Mouse (Mus musculus) heart, adult 18-20 months (tissue): ENCODE results near the gene AC124108.1. TPM values are rescaled to one million over a fixed set of nuclear protein-coding genes. Genes with fewer than 3 reads are reported as not detected.
"Not testable (repeated sequence)": the region's sequence is repeated elsewhere in the genome, so short reads cannot be mapped to it uniquely, and the experiment has no call there.

Experiments used
- DNase-seq, 2 experiments: peaks; one replicate each; pipeline ENCODE4 v3.0.0; 2021 to 2022; ENCODE audit warnings: mixed read lengths in 1 of 2
- long read RNA-seq, 2 experiments: library from polyadenylated mRNA; stranded (forward); transcript quantifications; one replicate each; pipeline ENCODE4 v2.0.0; 2021
- total RNA-seq, 2 experiments: library from RNA; stranded (reverse); gene quantifications; 2 replicates each; pipeline ENCODE4 v1.2.3; 2021

The AC124108.1 gene
- total RNA-seq: under 1 TPM in 1 of 2 experiments, not detected in 1; 0.10 TPM
- long read RNA-seq, experiment 1: 0 reads
- long read RNA-seq, experiment 2: 0 reads

DNA sequence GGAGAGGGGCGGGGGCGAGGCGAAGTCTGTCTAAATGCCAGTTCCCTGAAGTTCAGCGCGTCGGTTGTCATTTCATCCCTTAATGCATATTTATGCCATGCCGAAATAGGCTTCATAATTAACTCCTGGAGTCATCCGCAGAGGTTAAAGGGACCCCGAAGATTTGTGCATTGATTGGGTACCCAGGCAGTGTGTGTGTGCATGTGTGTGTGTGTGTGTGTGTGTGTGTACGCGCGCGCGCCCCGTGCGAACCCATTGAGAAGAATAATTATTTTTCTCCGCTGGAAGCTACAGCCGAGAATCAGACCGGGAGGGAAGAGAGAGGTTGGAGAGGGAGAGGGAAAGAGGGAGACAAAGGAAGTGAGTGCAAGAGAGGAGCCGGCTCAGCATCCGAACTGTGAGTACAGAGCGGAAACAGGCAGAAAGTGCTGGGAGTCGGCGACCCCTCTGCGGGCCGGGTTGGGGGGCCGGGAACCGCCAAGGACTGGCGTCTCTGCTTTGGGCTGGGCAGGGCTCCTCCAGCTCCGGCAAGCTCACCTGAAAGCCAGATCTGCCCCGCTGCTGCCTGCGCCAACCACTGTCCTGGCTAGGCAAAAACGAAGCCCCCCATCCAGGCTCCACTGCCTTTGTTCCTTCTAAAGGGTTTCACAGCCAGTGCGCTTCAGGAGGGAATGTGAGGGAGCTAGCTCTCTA lies at the start of gene AC124108.1, which contains the start of gene Lemd1:
Gene AC124108.1, plus strand, starts transcription at position 365 of the 693 bp plus-strand sequence.
Gene Lemd1, plus strand, starts transcription at position 339 of the 693 bp plus-strand sequence.
- no peak for DNase-seq

DNA sequence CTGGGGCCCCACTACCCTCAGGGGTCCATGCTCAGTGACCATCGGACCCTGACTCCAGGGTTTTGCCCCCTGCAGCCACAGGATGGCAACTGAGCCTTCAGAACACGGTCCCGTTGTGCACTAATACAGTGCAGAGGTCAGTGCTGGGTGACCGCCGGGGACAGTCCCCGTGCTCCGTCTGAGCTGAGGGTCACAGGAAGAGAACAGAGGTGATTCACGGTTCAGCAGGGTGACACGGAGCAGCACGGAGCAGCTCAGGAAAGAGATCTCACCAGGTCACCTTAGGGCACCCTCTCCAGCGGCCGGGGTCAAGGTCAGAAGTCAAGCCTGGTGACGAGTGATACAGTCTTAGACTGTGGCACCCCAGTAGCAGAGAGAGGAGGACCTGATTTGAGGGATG lies 49.5 kb upstream of the AC124108.1 start:
- no peak for DNase-seq

DNA sequence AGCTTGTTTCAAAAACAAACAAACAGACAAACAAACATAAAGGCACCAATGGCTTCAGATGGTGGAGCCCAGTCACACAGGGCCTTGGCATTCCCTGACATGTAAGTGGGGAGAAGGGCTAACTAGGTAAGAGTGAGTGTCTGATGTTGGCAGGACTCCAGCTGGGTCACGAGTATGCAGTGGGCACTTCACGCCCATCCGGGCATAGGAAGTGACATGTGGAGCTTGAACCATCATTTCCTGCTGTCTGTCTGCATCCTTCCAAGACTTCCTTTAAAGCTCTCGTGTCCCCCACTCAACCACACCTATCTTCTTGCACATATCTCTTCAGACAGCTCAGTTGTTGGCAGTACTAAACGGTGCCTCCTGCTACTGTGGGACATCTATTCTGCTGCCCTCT lies 48.2 kb upstream of the AC124108.1 start:
- no peak for DNase-seq

DNA sequence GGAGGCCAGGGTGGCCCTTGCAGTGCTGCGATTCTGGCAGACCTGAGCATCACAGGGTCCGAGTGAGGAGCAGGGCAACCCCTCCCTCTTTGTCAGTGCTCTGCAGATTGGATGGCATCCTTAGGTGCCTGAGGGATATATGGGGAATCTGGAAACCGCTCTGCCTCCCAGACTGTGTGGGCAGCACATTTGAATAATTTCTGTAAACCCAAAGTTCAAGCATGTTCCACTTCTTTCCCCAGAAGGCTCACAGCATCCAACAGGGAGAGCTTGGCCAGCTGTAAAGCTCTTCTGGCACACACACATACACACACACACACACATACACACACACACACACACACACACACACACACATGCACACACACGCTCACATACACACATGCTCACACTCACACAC lies 47.5 kb upstream of the AC124108.1 start:
- no peak for DNase-seq

DNA sequence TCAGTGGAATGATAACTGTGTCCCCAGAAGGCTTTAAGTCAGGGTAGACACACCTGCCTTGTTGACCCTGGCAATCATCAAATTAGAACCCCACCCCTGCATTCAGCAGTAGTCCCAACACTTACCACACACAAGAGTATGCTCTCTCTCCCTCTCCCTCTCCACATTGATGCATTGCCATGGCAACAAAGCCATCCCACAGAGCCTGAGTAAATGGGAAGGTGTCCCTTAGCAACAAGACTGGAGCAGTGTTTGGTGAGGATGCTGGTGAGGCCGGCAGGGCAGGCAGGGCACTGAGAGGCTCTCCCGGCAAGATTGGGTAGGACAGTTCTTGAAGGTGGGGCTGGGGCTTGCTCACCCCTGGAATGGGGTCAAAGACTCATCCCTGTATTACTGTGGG lies 47.0 kb upstream of the AC124108.1 start:
- DNase-seq: no peak

DNA sequence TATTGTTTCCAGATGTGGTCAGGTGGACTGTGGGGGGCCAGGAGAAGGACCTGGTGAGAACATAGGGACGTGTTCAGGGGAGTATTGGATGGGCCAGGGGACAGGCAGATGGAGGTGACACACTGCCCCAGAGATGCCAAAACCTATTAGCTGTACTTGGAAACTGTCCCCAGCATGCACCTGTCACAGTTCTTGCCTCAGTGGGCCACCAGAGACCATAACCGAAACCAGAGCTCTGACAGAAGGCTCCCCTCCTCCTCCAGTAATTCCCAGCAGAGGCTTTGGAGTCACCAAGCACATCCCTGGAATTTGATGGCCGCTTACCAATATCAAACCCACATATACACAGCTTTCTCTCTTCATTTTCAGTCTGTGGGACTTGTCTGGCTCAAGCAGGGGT lies 46.4 kb upstream of the AC124108.1 start:
- DNase-seq: no peak

DNA sequence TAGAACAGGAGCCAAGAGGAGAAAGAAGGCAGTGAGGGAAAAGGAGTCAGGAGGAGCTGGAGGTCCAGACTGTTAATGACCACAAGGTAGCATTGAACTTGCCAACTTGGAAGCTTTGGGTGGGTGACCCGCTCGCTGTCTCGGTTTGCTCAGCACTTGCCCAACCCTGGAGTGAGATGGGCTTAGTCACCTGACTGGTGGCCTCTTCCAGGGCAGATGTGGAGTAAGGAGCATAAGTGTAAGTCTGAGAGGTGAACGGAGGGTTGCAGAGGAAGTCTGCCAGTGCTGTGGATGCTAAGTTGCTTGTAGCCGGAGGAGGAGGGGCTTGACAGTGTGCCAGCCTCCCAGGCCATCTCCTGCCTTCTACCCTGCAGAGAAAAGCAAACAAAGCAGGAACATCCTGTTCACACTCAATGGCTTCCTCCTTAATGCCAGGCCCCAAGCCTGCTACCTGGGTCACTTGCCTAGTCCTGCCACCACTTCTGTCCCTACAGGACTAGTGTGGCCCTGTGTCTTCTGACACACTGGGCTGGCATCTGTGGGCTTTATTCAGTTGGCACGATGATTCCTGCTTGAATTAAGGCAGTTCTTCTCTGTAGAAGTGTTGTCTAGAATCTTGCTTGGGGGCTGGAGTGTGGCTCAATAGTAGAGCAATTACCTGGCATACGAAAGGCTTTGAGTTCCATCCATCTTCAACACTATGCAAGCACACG lies 45.1 kb upstream of the AC124108.1 start:
- no peak for DNase-seq

DNA sequence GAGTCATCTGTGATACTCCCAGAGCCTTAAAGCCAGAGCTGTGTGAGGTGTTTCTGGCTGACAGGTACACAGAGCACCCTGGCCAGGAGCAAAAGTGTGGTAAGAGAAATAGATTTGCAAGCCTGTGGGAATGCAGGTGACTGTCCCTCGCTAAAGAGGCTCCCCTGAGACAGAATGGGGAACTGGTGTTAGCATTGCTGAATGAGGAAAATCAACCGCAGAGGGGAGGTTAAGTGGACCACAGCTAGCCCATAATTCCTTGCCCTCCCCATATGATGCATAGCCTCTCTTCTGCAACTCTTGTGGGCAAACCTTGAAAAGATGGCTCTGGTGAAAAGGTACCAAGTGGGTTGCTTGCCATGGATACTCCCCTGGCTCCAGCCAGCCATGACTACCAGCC lies 41.8 kb upstream of the AC124108.1 start:
- no peak for DNase-seq

DNA sequence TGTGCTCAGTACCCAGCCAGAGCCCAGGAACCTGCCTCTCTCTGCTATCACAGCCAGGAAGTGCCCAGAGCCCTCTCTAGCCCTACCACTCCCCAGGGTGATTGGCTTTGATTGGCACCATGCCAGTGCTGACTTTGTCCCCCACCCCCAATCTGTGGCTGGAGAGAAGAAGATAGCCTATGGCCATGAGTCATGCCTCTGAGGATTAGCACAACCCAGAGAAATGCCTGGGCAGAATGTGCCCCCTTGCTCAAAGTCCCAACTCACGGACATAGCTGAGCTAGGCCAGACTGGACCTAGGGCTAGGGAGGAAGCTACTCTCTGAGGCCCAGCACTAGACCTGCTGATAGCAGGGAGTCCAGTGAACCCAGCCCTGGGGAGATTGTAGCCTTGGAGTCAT lies 41.1 kb upstream of the AC124108.1 start:
- no peak for DNase-seq

DNA sequence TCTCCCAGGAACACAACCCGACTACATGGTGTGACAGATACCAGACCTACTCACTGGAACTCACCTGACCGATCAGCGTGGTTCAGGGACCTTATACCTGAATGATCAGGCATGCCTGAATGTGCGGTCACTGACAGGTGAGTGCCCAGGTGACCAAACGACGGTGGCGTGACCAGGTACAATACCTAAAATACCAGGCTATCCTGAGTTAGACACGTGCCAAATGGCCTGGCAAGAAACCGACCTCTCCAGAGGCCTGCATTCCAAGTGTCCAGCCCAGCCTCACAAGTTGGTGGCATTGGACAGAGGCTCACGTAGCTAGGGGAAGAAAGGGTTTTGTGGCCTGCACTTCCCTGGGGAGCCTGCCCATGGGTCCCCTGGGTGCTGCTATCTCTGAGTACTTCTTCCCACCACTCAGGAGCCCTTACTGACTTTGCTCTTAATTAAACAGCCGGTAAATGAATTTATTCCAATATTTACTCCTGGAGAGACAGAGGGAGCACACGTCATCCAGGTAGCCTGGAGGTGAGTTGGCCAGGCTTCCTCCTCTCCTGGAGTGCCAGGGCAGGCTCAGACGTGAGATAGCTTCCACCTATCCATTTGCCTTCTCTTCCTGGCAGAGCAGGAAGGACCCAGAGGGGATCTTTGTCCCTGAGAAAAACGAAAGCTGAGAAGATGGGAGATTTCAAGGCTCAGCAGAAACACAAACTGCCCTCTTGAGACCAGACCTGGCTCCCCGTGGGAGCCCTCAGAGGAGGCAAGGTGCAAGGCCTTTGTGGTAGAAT lies 40.2 kb upstream of the AC124108.1 start:
- no peak for DNase-seq

DNA sequence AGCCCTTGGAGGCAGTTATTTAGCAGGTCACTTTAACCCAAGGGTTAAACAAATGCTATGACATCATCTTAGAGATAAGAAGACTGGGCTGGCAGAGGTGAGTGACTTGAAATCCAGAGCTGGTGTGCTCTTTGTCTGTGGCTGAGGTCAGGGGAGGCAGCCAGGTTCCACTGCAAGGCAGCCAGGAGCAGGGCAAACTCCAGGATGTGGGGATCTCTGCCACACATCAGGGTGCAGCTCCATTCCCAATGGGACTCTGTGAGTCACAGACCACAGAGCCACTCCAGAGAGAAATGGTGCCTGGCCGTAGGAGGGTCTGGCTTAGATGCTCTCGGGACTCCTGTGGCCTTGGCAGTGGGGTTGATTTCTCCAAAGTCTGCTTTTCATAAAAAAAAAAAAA lies 39.3 kb upstream of the AC124108.1 start:
- no peak for DNase-seq

DNA sequence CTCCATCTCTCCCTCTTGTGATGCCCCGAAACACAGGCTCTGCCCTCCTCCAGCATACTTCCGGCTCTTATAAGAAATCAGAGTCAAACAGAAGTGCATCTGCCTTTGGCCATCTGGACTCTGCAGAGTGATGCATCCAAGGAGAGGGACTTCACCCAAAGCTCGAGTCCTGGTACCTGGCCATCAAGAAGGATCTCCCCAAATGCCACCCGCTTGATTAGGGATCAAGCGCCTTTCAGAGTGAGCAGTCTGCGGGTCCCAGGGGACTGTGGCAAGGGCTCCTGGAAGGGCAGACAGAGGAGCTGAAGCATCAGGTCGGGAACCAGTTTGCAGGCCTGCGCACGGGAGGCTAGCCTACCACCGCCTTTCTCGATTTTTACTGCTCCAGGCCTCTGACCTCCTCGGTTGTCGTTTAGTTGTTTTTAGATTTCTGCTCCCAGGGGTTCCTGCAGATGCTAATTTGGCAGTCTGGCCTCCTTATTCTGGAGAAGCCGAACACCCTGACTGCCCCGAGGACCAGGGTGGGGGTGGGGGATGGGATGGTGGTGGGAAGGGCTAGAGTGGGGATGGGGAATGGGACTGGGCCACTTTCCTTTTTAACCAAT lies 38.1 kb upstream of the AC124108.1 start:
- peak in 1 of 2 experiments; percentile 37 for DNase-seq

DNA sequence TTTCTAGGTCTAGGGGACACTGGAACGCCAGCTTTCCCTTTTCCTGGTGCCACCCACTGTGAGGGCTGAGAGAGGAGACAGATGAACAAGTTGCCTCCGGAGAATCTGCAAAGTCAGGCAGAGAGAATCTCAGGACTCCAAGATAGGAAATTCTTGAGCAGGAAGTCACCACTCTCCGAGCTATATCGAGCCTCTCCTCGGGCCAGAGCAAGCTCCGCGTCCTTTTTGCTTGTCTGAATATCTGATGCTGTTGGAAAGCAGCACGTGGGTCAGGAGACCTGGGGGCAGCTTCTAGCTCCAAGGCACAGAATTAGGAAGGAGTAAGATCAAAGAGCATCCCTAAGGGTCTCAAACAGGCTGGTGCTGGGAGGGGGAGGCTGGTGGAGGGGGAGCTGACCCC lies 37.6 kb upstream of the AC124108.1 start:
- DNase-seq: peak in 1 of 2 experiments; percentile 31

DNA sequence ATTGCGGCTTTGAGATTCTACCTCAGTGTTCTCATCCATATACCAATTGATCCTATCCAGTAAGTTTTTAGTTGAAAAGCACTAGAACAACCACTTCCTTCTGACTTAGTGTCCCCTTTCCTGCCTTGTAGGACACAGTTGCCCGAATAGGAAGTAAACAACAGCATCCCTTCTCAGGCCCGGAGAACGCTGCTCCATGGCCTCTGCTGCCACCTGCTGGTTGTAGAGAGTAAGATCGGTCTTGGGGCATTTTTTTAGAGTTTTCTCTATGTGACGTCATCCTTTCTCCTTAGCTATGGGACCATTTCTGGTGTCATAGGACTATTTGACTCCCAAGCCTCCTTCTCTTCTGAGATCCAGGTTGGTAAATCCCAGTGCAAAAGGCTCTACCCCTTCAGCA lies 35.5 kb upstream of the AC124108.1 start:
- peak; percentile 84 to 89 for DNase-seq

DNA sequence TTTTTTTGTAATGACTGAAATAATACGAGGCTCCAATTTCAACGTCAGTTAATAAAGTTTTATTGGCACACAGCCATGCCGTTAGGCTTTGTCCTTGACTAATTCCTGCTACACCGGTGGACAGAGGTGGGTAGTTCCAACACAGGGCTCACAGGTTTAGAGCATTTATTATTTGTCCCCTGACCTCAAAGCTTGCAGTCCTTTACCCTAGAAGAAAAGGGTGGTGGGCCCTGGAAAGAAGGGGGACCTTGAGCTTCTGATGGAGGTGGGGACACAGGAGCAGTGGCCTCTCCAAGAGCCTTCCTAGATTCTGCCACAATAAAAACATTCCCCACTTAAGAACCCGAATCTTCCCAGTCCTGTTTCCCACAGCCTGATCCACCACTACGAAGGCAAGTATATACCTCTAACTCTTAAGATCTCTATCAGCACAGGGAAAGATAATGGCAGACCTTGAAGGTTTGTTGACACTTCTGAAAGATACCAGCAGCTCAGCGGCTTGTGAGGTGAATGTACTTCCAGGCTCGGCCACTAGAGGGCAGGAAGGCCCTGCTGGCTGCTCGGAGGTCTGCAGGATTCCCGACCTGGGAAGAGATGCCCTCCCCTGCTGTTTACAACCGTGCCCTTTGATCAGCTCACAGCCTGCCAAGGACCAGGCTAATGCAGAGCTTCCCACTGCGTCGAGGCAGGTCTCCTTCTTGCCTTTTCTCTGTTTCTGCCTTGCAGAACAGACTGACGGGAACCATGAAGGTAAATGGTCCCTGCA lies 34.1 kb upstream of the AC124108.1 start:
- DNase-seq: peak; percentile 76 to 93

DNA sequence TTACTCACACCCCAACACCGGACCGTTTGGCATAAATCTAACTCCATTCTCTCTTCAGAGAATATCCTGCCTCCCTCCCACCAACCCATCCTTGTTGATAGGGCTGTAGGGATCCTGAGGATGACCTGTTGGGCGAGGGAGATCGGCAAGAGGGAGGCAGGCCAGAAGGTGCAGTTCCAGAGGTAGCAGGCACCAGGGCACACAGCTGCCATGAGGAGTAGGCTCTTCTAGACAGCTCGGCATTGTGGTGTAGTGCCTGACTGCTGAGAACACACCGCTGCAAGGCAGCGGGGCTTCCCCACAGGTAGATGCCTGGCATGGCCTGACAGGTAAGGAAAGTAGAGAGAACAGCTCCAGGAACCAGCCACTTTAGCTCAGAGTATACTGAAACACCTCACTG lies 33.4 kb upstream of the AC124108.1 start:
- no peak for DNase-seq

DNA sequence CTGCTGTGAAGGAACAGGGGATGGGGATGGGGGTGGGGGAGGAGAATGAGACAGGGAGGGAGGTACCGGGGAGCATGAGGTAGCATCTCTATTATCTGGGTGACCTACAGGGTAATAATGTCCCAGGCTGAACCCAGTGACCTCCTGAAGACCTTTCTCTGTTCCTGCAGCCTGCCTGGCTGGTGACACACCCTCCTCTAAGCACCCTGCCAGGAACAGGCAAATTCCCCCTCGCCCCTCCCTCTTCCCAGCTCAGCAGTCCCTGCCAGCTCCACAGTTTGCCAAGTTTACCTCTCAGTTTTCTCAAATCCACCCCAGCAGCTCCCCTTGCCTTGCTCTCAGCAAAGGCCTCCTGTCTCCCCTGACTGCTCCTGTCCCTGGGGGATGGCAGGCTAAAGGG lies 32.5 kb upstream of the AC124108.1 start:
- DNase-seq: peak; percentile 54 to 62

DNA sequence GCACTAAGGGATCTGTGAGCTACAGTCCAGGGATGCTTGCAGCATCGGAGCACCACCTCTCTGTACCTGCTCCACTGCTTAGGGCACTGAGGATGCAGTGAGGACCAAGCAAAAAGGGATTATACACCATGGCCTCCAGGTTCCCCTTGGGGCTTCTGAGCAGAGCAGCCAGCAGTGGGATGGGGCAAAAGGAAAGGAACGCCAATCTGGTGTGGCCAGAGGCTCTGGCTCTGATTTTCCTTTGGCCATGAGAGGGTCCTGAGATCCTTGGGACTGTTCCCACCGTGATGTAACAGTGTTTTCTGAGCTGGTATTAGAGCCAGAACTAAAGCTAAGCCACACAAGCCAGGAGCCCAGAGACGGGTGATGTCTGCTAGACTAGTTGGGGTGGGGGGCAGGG lies 31.6 kb upstream of the AC124108.1 start:
- no peak for DNase-seq

DNA sequence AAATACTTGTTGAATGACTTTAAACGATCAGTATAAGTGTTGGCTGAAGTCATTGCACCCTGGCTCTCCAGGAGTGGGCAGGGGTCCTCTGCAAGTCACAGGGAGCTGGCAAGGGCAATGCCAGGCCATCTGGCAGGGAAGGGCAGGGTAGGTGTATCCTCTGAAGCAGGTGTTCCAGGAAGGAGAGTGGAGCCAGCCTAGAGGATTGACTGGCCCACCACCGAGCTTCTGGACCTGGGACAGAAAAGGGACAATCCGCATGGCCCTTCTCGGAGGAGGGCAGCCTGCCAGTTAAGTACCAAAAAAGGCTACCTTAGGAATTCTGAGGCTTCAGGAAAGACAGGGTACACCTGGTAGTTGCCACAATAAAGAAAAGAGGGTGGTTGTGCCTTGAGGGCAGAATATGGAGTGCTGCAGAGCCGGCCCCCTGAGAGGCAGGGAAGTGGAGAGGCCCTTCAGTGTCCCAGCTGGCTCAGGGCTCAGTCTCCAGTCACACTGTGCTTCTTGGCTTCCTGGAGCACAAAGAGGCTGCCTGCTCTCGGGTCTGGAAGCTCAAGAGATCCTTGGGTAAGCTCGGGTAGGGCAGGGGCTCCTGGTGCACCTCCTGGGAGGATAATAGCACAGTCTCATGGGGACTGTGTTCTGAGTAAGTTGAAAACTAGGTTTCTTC lies 29.9 kb upstream of the AC124108.1 start:
- DNase-seq: no peak

DNA sequence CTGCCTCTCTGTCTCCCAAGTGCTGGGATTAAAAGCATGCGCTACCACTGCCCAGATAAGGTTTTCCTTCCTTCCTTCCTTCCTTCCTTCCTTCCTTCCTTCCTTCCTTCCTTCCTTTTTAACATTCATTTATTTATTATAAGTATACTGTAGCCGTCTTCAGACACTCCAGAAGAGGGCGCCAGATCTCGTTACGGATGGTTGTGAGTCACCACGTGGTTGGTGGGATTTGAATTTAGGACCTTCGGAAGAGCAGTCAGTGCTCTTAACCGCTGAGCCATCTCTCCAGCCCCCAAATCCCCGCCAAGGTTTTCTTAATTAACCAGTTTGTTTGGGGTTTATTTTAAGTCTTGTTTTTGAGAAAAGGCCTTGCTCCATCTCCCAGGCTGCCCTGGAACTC lies 28.6 kb upstream of the AC124108.1 start:
- not testable (repeated sequence) for DNase-seq
